Mouse (Mus musculus): Measurements from ENCODE around the gene Gsg1.

Gsg1 gene

DNA sequence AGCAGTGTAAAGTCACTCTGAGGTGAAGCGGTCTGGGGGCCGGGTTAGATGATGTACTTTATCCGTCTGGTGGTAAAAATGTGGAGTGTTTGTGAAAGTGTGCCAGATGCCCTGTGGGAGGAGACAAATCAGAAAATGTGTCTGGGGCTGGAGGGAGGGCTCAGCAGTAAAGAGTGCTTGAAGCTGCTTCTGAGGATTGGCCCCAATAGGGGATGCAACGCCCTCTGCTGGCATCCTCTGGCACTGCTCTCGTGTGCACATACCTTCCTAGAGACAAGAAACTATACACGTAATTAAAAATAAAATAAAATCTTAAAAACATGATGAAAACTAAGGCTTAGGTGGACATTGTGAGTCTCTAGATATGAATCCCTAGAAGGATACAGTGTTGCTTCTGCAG, 6.3 kb upstream of the Gsg1 start:
- no peak for DNase-seq (ENCODE audit: low spot score)

DNA sequence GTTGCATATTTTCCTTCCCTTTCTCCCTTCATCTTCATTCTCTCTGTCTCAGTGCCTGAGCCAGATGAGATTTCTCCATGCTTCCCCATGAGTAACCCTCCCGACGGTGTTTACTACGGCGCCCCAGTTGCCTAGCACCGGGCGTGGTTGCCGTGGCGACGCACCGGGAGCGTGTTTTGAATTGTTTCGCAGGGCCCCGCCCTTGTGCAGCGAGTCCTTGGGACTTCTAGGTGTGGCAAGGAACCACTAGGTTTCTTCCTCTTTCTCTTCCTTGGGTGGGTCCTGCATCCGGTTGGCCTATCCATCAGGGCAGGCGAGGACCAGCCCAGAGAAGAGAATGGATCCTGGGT, 1.4 kb downstream of the Gsg1 start:
- peak; percentile 85 for DNase-seq (ENCODE audit: low spot score)

DNA sequence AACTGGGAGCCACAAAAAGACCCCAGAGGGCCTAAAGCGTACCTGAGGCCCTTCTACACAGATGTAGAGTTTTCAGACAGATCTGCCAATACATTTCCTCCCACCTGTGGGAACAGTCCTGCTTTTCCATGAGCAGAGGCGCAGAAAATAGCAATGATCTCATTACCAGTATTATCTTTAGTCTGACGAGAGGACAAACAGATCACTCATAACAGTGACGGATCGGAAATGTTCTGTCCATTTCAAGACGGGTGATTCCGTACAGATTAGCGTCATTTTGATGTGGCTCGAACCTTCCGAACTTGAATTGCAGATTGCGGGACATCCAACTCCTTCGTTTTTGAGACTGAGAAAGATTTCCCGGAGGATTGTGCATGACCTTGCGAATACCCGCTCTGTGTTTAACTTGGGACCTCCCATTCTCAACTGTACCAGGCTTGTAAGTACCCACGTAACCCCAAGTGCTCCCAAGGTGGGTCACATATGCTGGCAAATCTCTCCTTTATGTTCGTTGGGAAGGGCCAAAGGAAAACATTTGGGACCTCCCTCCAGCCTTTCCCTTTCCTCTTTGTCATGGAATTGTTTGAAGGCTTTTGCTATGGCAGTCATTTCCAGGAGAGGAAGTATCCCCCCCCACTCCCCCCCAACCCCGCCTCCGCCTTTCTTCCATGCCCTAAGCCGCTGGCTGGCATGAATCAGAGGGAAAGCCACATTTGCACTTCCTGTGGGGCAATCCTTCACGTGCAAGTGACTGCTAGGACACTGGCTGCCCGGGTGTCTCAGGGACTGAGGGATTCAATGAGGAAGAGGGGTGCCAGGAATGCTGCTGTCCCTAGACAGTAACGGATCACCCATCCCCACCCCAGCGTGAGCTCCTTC, 2.1 kb downstream of the Gsg1 start:
- no peak for DNase-seq (ENCODE audit: low spot score)

DNA sequence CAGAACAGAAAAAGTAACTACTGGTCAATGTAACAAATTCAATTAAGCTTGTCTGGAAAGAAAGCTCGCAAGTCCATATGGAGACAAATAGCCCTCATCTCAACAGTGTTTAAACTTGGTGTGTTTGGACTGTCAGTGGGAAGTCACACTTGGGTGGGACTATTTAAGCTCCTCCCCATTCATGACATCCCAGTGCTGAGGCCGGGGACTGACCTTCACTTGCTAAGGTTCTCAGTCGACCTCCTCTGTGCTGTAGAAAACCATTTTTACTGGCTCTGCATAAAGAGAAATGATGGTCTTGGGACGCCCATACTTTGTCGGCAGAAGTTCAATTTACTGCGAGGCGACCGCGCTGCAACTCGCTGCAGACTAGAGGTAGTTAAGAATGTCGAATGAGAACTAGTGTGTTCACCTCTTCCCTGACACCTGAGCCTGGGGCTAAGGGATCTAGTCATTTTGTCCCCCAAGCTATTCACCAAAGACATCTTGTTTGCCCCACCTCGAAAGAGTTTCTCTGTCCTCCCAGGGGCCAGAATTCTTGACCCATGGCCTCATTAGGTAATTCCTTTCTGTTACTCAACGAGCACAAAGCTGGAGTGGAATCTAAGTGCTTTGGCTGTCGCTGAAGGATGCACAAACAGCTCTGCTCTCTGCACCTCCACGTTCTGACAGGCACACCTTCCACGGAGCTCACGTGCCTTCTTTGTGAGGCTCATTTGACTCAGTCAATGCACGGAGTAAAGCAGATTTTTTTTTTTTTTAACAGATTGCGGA, 3.0 kb downstream of the Gsg1 start:
- DNase-seq (ENCODE audit: low spot score), result no peak

DNA sequence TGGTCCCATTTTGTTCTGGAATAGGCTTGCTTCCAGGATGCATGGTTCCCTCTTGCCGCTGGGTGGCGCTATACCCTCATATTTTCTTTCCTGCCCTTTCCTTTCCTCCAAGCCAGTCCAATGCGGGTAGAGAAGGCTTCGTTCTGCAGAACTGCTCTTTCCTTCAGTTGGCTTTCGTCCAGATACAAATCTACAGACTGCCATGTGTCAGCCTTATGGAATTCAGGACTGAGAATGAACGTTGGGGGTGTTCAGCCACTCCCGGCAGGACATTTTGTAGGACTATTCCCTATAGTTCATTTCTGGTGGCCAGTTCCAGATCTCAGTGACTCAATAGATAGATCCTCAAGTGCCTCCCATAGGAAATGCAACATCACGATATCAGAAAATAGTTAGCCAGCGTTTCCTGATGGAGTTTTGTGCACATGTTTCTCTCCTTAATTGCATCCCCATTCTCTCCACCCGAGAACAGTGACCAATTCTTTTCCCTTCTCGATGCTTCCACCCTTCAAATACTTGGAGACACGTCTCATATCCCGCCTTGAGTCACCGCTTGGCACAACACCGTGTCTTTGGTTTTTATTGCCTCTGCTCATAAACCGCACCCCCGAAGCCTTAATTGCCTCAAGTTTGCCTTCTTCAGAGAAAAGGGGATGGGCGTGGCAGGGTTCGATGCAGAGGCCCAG, 4.2 kb downstream of the Gsg1 start:
- DNase-seq (ENCODE audit: low spot score), result peak; percentile 72

DNA sequence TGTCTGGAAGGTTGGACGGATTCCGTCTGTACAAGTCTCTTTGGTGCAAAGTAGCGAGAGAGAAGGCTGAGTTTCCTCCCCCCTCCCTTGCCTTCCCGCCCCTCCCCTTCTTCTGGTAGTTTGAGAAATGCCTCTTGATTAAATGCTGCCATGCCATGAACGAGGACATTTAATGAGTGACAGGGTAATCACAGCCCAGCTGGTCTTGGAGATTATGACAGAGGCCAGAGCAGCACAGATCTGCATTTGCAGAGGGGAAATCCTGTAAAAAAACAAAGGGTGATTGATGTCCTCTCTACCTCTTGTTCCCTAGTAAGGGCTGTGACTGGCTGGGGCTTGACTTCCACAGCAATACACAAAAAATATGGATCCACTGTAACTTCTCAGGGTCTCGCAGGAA, 6.3 kb downstream of the Gsg1 start:
- DNase-seq (ENCODE audit: low spot score), result no peak

DNA sequence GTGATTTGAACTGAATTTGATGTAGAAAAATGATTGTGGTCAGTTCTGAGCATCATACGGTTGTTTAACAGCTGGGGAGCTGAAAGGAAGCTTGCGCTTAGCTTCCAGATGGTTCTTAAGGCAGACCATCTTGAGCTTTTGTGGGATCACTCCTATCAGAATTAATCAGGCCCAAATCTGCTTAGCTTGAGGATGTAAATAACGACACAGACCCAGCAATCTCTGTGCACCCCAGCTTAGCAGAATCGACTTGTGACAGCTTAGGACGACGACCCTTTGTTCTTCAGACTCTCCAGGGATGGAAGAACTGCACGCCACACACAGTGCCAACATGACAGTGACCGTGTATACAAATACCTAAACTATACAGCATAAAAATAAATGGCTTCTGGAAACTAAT, 8.6 kb downstream of the Gsg1 start:
- no peak for DNase-seq (ENCODE audit: low spot score)

DNA sequence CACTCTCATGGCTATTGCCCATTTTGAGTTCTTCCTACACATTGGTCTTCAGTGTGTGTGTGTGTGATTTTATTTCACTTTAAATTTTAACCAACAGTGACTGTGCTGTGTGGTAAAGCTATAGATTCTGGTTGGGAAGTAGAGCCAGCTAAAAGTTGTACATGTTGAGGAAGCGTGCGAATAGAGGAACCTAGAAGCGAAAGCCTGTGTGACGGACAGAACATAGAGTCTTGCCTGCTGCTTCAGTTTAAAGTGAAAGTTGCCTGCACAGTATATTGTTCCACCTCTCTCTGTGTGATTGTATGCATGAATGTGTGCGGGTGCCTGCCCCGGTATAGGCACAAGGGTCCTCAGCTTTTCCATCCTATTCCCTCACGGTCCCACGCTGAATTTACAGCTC, 13.8 kb downstream of the Gsg1 start:
- no peak for DNase-seq (ENCODE audit: low spot score)

DNA sequence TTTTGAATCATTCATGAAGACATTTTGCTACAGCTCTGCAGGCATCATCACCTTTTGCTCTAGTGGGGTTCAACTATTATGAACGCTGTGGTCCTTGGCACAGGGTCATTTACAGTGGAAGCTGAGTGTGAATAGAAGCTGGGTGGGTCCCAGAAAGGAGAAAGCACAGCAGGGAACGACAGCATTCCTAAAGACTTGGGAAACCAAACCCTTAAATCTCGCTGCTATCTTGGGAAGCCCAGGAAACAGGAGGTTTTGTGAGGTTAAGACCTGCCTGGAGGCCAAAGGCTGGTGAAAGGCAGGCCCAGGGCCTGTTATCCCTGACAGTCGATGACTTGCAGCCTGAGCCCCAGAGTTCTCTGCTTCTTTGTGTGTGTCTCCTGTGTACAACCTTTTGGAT, 15.9 kb downstream of the Gsg1 start:
- DNase-seq (ENCODE audit: low spot score), result no peak

DNA sequence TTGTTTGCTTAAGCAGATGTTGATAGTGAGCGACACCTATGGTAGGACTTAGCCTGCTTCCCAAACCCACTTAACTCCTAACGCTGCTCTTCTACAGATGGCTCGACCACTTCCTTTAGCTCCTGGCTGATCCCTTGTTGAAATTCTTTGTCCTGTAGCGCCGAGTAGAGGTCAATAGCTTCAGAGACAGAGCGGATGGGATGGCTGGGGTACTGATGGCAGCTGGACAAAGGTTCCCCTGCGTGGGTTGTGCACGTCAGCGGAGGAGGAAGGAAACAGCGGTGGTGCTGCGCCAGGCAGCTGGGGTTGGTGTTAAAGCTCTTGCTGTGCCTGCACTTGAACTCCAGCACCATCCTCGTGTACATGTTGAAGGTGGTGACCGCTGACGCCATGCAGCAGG, 16.8 kb downstream of the Gsg1 start:
- no peak for DNase-seq (ENCODE audit: low spot score)

DNA sequence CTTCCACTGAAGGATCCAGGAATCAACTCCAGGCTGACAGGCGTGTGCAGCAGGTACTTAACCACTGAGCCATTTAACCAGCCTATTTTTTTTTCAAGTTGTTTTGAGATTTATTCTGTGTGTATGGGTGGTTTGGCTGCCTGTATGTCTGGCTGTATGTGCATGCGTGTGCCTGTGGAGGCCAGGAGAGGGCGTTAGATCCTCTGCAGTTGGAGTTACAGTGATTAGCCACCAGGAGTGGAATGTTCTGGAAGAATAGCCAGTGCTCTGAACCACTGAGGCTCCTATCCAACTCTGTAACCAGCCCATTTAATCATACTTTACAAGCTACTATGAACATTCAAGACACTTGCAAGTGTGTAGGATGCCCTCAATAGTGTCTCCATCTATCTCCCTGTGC, 17.6 kb downstream of the Gsg1 start:
- no peak for DNase-seq (ENCODE audit: low spot score)

DNA sequence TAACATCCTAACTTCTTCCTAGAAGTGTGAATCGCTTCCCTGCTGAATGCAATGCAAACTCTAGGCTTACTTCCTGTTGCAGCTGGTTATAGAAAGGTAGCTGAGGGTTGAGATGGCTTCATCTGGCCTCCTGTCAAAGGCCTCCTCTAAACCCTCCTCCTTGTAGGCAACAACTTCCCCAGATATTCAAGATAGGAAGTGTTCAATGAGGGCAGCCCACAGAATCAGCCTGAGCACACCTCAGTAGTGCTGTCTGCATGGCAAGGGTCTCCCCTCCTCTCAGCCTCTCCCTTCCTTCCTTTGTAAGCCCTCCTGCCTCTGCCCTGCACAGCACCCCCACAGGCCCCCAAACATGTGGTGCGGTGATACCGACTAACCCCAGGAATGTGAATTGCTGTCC, 18.4 kb downstream of the Gsg1 start:
- DNase-seq (ENCODE audit: low spot score), result no peak

DNA sequence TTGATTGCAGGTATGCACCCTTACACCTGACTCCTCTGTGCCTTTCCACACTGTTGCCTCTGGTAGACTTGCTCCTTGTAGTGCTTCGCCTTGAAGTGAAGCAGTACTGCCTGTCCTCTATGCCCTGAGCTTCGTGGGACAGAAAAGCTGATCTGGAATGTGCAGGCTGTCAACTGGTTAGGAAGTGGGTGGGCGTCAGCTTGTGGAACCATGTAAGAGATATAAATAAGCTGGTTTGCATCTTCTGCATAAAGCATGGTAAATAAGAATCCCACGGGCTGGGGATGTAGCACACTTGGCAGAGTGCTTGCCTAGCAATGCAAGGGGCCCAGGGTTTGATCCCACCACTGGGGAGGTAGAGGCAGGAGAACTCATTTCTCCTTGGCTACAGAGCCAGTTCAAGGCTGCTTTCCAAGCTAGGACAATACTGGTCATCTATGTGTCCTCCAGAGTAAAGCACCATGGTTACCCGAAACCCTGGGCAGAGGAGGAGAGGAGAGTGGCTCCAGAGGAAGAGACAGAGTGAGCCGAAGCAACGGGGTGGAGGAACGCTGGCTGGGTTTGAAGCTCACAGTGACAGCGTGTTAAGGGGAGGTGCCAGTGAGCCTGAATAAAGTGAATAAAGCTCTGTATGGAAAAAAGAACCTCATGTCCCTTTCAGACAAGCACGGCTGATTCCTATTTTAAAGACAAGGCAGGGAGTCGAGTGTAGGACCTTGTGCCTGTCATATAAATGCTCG, 21.5 kb downstream of the Gsg1 start:
- no peak for DNase-seq (ENCODE audit: low spot score)

DNA sequence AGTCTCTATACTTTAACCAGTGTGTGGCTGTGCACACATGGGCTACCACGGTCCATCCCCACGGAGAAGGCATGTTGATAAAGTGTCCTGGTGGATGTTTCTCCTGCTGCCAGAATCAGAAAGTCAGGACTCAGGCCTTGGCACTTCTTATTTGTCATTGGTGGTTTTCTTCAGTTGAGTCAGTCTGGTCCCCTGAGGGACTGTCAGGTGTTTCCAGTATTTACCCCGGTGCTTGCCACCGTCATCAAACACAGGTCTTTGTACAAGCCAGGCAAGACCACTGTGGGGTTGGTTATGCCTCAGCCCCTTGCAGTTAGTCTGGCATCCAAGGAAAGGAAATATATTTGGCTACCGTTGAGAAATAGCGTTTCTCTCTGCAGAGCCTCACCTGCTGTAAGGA, 23.6 kb downstream of the Gsg1 start:
- no peak for DNase-seq (ENCODE audit: low spot score)

DNA sequence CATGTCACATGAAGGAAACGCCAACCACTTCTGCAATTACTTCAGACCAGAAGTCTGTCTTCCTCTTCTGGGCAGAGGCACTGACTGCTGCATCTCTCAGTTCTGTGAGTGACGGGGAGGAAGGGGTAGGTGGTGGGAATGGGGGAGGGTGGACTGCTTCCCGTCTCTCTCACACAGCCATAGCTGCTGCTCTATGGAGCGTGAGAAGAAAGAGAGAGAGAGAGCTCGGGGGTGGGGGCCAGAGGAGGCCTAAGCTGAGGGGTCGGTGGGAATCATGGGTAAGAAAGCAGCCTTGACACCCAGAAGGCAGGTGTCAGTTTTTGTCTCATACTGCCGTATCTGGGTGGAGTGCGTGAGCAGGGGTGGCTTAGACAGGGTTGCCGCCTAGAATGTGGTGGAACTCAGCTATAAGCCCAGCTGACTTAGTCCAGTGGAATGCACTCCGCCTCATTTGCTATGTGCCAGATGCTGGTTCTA, 25.6 kb downstream of the Gsg1 start:
- no peak for DNase-seq (ENCODE audit: low spot score)

DNA sequence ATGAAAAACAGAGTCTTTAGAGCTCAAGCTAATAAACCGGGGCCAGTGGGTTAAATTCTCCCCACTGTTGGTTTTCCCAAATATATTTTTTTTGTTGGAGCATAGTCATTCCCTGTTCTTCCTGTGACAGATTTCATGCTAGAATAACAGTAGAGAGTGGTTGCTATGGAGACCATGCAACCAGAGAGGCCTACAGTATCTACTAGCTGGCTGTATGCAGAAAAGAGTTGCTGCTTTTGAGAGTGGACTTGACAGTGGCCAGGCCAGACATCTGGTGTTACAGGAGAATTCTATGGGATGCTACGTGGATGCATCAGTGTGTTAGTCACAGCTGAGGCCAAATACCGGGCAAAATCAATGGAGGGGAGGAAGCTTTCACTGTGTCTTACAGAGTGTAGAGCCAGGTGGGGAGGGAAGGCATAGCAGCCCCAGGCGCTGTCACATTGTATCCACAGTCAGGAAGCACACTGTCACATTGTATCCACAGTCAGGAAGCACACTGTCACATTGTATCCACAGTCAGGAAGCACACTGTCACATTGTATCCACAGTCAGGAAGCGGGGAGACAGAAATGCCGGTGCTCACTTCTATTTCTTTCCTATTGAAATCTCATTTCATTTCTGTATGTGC, 30.2 kb downstream of the Gsg1 start:
- DNase-seq (ENCODE audit: low spot score), result no peak

DNA sequence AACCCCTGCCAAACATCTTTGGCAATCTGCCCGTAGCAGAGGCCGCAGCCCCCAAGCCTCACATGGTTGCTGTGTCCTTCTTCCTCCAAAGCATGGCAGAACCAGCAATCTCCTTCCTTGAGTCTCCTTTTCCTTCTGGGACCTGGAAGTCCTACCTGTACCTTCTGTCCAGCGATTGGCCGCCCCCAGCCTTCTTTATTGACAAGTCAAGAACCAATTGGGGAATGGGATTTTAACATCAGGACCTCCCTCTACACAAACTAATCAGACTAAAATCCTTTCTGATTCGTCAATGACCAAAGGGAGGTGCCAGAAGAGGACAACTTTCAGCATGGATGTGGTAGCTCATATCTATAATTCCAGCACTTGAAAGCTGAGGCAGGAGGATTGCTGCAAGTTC, 34.2 kb downstream of the Gsg1 start:
- DNase-seq (ENCODE audit: low spot score), result no peak

DNA sequence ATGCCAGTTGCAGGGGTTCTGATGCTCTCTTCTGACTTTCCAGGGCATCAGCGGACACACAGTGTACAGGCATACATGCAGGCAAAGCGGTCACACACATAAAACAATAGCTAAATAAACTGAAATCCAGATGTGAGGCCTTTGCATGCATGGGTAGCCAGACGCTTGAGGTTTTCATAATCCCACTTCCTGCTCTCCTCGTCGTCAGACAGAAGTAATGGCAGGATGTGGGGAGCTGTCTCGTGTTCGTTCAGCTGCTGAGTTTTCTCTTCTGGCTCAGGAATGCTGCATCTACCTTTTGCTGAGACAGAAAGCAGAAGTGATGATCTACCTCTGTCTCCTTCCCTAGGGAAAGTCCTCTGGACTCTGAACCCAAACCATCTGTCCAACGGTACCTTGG, 35.8 kb downstream of the Gsg1 start:
- DNase-seq (ENCODE audit: low spot score), result no peak

DNA sequence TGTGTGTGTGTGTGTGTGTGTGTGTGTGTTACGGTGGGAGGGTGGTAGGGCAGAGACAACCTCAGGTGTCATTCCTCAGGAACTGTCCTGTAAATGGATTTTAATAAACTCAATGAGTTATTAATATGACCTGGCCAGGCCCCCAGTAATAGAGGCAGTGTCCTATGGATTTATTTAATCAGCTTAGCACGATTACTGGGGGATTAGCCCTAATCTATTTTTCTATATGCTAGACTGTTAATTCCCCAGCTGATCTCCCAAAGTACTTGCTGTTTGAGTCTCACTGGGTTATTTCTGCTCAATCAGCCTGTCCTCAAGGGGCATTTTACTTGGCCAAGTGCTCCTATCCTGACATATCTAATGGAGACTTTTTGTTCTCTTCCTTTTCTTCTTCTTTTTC, 41.5 kb downstream of the Gsg1 start:
- no peak for DNase-seq (ENCODE audit: low spot score)

DNA sequence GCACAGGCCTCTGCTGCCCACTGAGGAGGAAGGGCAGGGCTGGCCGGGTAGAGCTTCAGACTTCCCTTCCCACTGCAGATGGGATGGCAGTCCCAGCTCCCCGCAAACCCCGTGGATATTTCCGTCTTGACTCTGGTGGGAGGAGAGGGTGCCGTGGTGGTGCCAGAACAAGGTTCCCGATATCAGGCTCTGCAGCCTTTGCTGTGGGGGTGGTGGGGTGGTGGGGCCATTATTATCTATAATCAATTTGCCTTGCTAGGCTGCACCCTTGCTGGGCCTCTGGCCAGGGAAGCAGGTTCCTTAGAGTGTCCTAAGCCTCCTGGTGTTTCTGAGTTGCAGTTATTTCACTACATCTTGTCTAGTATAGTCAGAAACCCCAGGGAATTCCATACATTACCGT, 43.0 kb downstream of the Gsg1 start:
- DNase-seq (ENCODE audit: low spot score), result no peak

DNA sequence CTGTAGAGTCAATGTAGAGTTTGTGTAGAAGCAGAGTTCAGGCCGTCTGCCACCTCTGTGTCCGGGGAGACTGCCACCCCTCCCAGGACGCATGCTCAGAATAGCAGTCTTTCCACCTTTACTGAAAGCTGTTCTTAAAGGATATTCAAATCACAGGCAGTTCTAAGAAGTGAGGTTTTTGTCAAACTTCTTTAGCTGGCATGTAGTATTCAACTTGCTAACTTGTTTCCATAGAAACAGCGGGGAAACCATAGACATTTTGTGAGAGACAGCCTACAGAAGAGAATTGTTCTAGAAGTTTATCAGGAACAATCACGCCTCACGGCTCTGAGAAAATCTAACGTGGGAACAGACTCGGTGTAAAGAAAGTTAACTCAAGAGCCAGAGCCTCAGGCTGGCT, 47.2 kb downstream of the Gsg1 start:
- no peak for DNase-seq (ENCODE audit: low spot score)

DNA sequence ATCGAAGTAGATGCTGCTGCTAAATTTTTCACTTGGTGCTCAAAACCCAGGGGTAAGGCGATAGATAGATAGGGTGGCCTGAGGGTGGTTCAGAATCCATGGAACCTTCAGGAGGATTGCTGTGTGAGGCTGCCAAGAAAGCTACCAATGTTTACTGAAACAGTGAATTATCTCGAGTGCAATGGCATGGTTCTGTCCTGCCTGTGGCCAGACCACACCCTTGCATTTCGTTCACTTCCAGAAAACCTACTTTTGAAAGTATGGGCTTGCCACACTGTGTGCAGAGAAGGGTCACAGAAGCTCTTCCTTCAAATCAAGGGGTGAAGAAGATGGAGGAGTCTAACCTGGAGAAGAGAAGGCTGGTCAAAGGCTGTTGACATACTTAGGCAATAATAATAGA, 48.3 kb downstream of the Gsg1 start:
- DNase-seq (ENCODE audit: low spot score), result no peak
